ENCODE assay signal across 8 mouse cellular contexts in genomic region chr9:57552139-57552887, GRCm38 (mm10). TPM values are rescaled to one million over a fixed set of nuclear protein-coding genes. Genes with fewer than 3 reads are reported as not detected.
DNase-seq lines count a peak whose midpoint lies in the region; ATAC-seq lines count a peak whose summit lies in the region.

Gene Mpi (minus strand): TSS chr9:57552763.

- no peaks in the 10 kb centered on the region for H3K9me3 ChIP-seq in intestine, embryonic 16.5 days (ENCODE audit: control insufficient read depth, low read length)
- H3K9me3 ChIP-seq in limb, embryonic 11.5 days (ENCODE audit: control insufficient read depth, low read length), result no peaks in the 10 kb centered on the region
- H3K9me3 ChIP-seq in midbrain, embryonic 13.5 days, result no peaks in the 10 kb centered on the region

- DNase-seq in layer of hippocampus, adult 11-12 months (ENCODE audit: low spot score), result peak; percentile 78
- DNase-seq in layer of hippocampus, adult 9-10 months (ENCODE audit: low spot score), result no peak
- DNase-seq in embryo, embryonic 11.5 days (ENCODE audit: low read depth, low spot score), result peak; percentile 44
- DNase-seq in gastrocnemius, postnatal 4 days (ENCODE audit: low spot score in 2 of 2), result peak in 1 of 2 experiments; percentile 62
- DNase-seq in limb, embryonic 11.5 days (ENCODE audit: low spot score), result peak; percentile 84
- peak; percentile 44 to 71 for DNase-seq in spleen, postnatal 4 days (ENCODE audit: low spot score in 2 of 2)

- peak; percentile 34 for ATAC-seq in intestine, embryonic 16.5 days
- ATAC-seq in limb, embryonic 11.5 days (ENCODE audit: insufficient number of reproducible peaks, low FRiP score, low TSS enrichment, low read depth), result no peak
- peak; percentile 79 for ATAC-seq in midbrain, embryonic 13.5 days

- peak within 1 kb of the TSS; percentile 85 for H3K4me2 ChIP-seq in intestine, embryonic 16.5 days (ENCODE audit: low read depth, low read length)
- peak within 1 kb of the TSS; percentile 61 for H3K4me2 ChIP-seq in limb, embryonic 11.5 days (ENCODE audit: low read depth, severe bottlenecking)
- peak within 1 kb of the TSS; percentile 90 for H3K4me2 ChIP-seq in midbrain, embryonic 13.5 days (replicated peaks)

- 0 out of 2 replicates have a peak, but pooled peaks cover 3% of the 10 kb centered on the region for H3K36me3 ChIP-seq in intestine, embryonic 16.5 days (ENCODE audit: control insufficient read depth, insufficient read depth, low read length)
- peaks cover 15% of the 10 kb centered on the region; the same call in 1 of the 2 replicates for H3K36me3 ChIP-seq in limb, embryonic 11.5 days (ENCODE audit: control insufficient read depth, insufficient read depth, low read length)
- H3K36me3 ChIP-seq in midbrain, embryonic 13.5 days, result peaks cover 35% of the 10 kb centered on the region

- H3K27me3 ChIP-seq in intestine, embryonic 16.5 days (replicated peaks; ENCODE audit: control insufficient read depth, insufficient read depth, low read length), result no peaks in the 10 kb centered on the region
- no peaks in the 10 kb centered on the region for H3K27me3 ChIP-seq in limb, embryonic 11.5 days (ENCODE audit: control insufficient read depth, insufficient read depth, low read length)
- H3K27me3 ChIP-seq in midbrain, embryonic 13.5 days, result no peaks in the 10 kb centered on the region

- H3K4me1 ChIP-seq in intestine, embryonic 16.5 days (ENCODE audit: control insufficient read depth, insufficient read depth, low read length), result peaks cover 35% of the 10 kb centered on the region
- peaks cover 4% of the 10 kb centered on the region for H3K4me1 ChIP-seq in limb, embryonic 11.5 days (ENCODE audit: control insufficient read depth, insufficient read depth, low read length)
- peaks cover 27% of the 10 kb centered on the region for H3K4me1 ChIP-seq in midbrain, embryonic 13.5 days (replicated peaks)

- peak within 1 kb of the TSS; percentile 75 for H3K9ac ChIP-seq in intestine, embryonic 16.5 days (ENCODE audit: low read depth, low read length)
- H3K9ac ChIP-seq in limb, embryonic 11.5 days (ENCODE audit: low read length), result peak within 1 kb of the TSS; percentile 69
- H3K9ac ChIP-seq in midbrain, embryonic 13.5 days (replicated peaks), result peak within 1 kb of the TSS; percentile 81

- peak within 1 kb of the TSS; percentile 55; the same call in 1 of the 2 replicates for H3K27ac ChIP-seq in intestine, embryonic 16.5 days (ENCODE audit: low read length)
- H3K27ac ChIP-seq in limb, embryonic 11.5 days (replicated peaks; ENCODE audit: low read depth, low read length), result no peak within 1 kb of the TSS
- no peak within 1 kb of the TSS for H3K27ac ChIP-seq in midbrain, embryonic 13.5 days

- H3K4me3 ChIP-seq in intestine, embryonic 16.5 days (ENCODE audit: low read length), result peak within 1 kb of the TSS; percentile 73
- H3K4me3 ChIP-seq in limb, embryonic 11.5 days (ENCODE audit: low read depth, low read length), result peak within 1 kb of the TSS; percentile 60
- H3K4me3 ChIP-seq in midbrain, embryonic 13.5 days (replicated peaks), result peak within 1 kb of the TSS; percentile 65

- 3% methylated on average over 28 of the region's 28 CpGs for WGBS in intestine, embryonic 16.5 days
- 3% methylated on average over 28 of the region's 28 CpGs for WGBS in limb, embryonic 11.5 days
- WGBS in midbrain, embryonic 13.5 days, result 1% methylated on average over 28 of the region's 28 CpGs

RNA-seq across cellular contexts. Expression of gene Mpi, which starts in this region (rescaled TPM):
- total RNA-seq in gastrocnemius, postnatal 4 days (2021), result 100 to 1,000 TPM; 112 to 115 TPM
- 58.4 and 59.4 TPM in 2 replicates for polyA plus RNA-seq in intestine, embryonic 16.5 days (2015; fragmentation: Nextera tagmentation; extraction: Ambion mirVana)
- polyA plus RNA-seq in limb, embryonic 11.5 days (2014; fragmentation: Nextera tagmentation; extraction: Ambion mirVana), result 43.5 and 43.8 TPM in 2 replicates
- polyA plus RNA-seq in midbrain, embryonic 13.5 days (2015; fragmentation: Nextera tagmentation; extraction: Ambion mirVana), result 72.2 and 79.2 TPM in 2 replicates
